Mouse (Mus musculus) liver, embryonic 13.5 days (tissue): ENCODE measurements around the gene Creg2. TPM values are rescaled to one million over a fixed set of nuclear protein-coding genes. Genes with fewer than 3 reads are reported as not detected.

Experiments
- ATAC-seq: fragments of 200-750 bp; cut with Nextera tagmentation; 2 replicates; pipeline ENCODE4 v1.8.0; 2017; ENCODE audit warnings: low read depth, mild to moderate bottlenecking, moderate number of reproducible peaks, moderate library complexity
- DNase-seq: peaks from one replicate; pipeline ENCODE4 v3.0.0; 2022
- H3K27ac ChIP-seq: fragments of 300-500 bp; sonication (generic); 2 replicates; pipeline ENCODE4 v1.5.1; 2015; ENCODE audit warnings: moderate library complexity, mild to moderate bottlenecking, inconsistent platforms
- H3K27me3 ChIP-seq: fragments of 300-500 bp; sonication (generic); 2 replicates; pipeline ENCODE4 v1.6.1; 2015; ENCODE audit warnings: mild to moderate bottlenecking, inconsistent platforms
- H3K36me3 ChIP-seq: fragments of 300-500 bp; sonication (generic); 2 replicates; pipeline ENCODE4 v1.6.1; 2015; ENCODE audit warnings: mild to moderate bottlenecking, inconsistent platforms
- H3K4me1 ChIP-seq: fragments of 300-500 bp; sonication (generic); replicated peaks from 2 replicates; pipeline ENCODE4 v1.6.1; 2015; ENCODE audit warnings: inconsistent platforms
- H3K4me2 ChIP-seq: fragments of 300-500 bp; sonication (generic); 2 replicates; pipeline ENCODE4 v1.6.1; 2015; ENCODE audit warnings: inconsistent platforms, mild to moderate bottlenecking, moderate library complexity
- H3K4me3 ChIP-seq: fragments of 300-500 bp; sonication (generic); replicated peaks from 2 replicates; pipeline ENCODE4 v1.5.1; 2015; ENCODE audit warnings: mild to moderate bottlenecking, inconsistent platforms
- H3K9ac ChIP-seq: fragments of 300-500 bp; sonication (generic); 2 replicates; pipeline ENCODE4 v1.6.1; 2015; ENCODE audit warnings: mild to moderate bottlenecking, inconsistent platforms
- H3K9me3 ChIP-seq: fragments of 300-500 bp; sonication (generic); replicated peaks from 2 replicates; pipeline ENCODE4 v1.6.1; 2016; ENCODE audit warnings: inconsistent platforms
- WGBS: fragments of 180-500 bp; shearing (Covaris S2); methylation state at CpG from one replicate; pipeline ENCODE4 v1.1.7; 2015; ENCODE audit not compliant: insufficient replicate concordance; 5-methylcytosine and 5-hydroxymethylcytosine counted together
- polyA plus RNA-seq: library from polyadenylated mRNA; unstranded; fragments of >200 nt; fragmentation: Nextera tagmentation; extraction: Ambion mirVana; gene quantifications from 2 replicates; pipeline ENCODE4 v1.2.1, GENCODE M21; 2015

Creg2 gene
- polyA plus RNA-seq, result 0.02 and 0.03 TPM in 2 replicates

DNA sequence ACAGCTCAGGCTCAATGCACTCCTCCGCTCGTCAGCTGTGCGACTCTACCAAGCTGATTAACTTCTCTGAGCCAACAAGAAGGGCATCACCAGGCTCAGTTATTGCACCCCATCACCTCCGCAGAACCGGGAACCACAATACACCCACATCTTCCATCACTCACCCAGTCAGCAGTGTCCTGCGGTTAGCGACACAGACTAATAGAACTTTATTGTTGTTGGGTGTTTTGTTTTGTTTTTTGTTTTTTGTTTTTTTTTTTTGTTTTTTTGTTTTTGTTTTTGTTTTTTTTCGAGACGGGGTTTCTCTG, at the start of gene Creg2:
Gene Creg2, minus strand, starts transcription at position 234 of the 308 bp plus-strand sequence.
- DNase-seq (no peak), ATAC-seq (no peak)
- Histone ChIP-seq H3K4me1 (peaks cover 12% of the 10 kb centered on the region), H3K27me3 (peaks cover 61% of the 10 kb centered on the region), H3K27ac (no peak within 1 kb of the TSS), H3K4me2 (peak within 1 kb of the TSS; percentile 70), H3K9ac (no peak within 1 kb of the TSS), H3K9me3 (no peaks in the 10 kb centered on the region), H3K4me3 (peak within 1 kb of the TSS; percentile 52), H3K36me3 (no peaks in the 10 kb centered on the region)
- 35% methylated on average over 9 of the region's 9 CpGs for WGBS

DNA sequence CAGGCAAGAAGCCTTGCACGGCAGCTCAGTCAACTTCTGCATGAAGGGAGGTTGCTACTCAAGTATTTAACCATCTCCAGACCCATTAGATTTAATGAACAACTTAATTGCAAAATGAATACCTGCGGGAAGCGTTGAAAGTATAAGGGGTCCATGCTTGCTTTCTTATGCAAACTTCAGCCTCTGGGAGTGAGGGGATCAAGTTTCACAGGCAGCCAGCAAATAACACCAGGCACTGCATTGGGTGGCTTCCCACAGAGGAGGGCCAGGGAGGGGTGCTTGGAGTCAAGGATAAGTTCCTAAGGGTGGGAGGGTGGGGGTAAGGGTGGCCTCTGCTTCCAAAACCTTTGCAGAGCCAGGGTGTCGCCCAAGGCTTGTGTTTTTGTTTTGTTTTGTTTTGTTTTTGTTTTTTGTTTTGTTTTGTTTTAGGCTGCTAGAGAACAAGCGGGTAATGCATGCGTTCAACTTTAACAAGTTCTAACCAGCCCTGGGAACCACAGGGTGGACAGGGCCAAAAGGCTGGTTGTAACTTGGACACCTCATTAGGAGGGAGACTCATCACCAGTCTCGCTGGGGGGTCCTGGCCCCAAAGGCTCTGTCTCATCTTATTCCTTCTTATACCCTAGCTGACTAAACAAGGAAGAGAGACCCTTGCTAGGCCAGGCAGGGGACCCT, 49.5 kb upstream of the Creg2 start:
- Histone ChIP-seq H3K9ac (no peak overlapping the region), H3K27me3 (no peaks in the 10 kb centered on the region), H3K9me3 (no peaks in the 10 kb centered on the region), H3K27ac (no peak overlapping the region), H3K36me3 (no peaks in the 10 kb centered on the region), H3K4me2 (no peak overlapping the region), H3K4me1 (peaks cover 4% of the 10 kb centered on the region; the same call in 1 of the 2 replicates), H3K4me3 (no peak overlapping the region)
- 48% methylated on average over 7 of the region's 7 CpGs for WGBS
- no peak for ATAC-seq
- DNase-seq, result no peak

DNA sequence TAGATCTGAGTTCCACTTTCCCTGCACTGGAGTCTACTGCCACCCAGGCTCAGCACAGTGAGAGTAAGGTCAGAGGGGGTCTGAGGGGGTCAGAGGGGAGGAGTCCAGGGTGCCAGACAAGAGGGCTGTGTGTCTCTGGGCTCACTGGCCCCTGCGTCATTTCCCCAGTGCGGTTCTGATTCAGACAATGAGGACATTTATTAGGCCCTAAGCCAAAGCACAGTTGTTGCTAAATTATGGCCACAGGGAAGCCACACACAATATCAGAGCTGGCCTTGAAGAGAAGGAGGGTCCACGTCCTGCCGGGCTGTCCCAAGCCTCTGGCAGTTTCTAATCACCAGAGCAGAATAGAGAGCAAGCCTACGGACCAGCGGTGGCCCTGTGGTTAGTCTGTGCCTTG, 47.2 kb upstream of the Creg2 start:
- no peak for DNase-seq
- H3K4me1 ChIP-seq, result peaks cover 4% of the 10 kb centered on the region
- H3K27me3 ChIP-seq, result no peaks in the 10 kb centered on the region
- H3K36me3 ChIP-seq, result no peaks in the 10 kb centered on the region
- no peak overlapping the region for H3K9ac ChIP-seq
- H3K9me3 ChIP-seq, result no peaks in the 10 kb centered on the region
- no peak for ATAC-seq
- 59% methylated on average over 6 of the region's 6 CpGs for WGBS
- no peak overlapping the region for H3K4me2 ChIP-seq
- no peak overlapping the region for H3K27ac ChIP-seq
- no peak overlapping the region for H3K4me3 ChIP-seq

DNA sequence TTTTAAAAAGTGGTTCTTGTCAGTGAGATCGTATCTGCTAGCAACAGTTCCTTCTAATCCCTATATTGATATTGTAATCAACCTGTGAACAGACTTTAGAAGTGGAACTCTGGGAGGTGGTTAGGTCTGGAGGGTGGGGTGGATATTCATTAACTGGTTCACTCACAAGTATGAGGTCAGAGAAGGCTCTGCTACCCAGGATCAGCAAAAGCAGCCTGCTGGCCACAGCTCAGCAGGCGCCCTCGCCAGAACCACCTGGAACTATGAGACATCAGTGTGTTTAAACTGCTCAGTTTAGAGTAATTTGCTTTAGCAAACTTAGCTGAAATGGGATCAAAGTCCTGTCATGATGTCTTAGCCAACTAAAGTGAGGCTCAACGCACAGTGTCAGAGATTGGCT, 43.9 kb upstream of the Creg2 start:
- no peak for DNase-seq
- Histone ChIP-seq H3K4me2 (no peak overlapping the region), H3K9ac (no peak overlapping the region), H3K9me3 (no peaks in the 10 kb centered on the region), H3K4me1 (no peaks in the 10 kb centered on the region; the same call in 1 of the 2 replicates), H3K27me3 (no peaks in the 10 kb centered on the region), H3K4me3 (no peak overlapping the region), H3K27ac (no peak overlapping the region), H3K36me3 (no peaks in the 10 kb centered on the region)
- WGBS, result 53% methylated on average over 4 of the region's 4 CpGs
- no peak for ATAC-seq

DNA sequence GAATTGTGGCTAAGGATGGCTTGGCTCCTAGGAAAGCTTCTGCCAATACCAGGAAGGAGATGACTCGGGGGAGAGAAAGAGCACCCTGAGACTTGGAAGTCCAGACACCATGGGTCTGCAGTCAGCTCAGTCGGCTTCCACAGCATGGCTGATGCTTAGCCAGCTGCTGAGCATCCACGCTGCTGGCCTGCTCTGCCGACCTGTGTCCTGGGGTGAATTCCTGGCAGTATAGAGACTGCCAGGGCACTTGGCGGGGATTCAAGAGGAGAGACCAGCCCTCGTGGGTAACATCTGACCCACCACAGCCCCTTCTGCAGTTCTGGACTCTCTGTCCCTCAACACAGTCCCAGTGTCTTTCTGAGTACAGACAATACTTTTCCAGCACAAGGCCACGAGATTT, 43.5 kb upstream of the Creg2 start:
- ATAC-seq, result no peak
- no peak overlapping the region for H3K9ac ChIP-seq
- no peak for DNase-seq
- H3K4me1 ChIP-seq, result no peaks in the 10 kb centered on the region; the same call in 1 of the 2 replicates
- H3K4me2 ChIP-seq, result no peak overlapping the region
- no peak overlapping the region for H3K27ac ChIP-seq
- no peak overlapping the region for H3K4me3 ChIP-seq
- H3K27me3 ChIP-seq, result no peaks in the 10 kb centered on the region
- H3K36me3 ChIP-seq, result no peaks in the 10 kb centered on the region
- H3K9me3 ChIP-seq, result no peaks in the 10 kb centered on the region
- 51% methylated on average over 7 of the region's 7 CpGs for WGBS

DNA sequence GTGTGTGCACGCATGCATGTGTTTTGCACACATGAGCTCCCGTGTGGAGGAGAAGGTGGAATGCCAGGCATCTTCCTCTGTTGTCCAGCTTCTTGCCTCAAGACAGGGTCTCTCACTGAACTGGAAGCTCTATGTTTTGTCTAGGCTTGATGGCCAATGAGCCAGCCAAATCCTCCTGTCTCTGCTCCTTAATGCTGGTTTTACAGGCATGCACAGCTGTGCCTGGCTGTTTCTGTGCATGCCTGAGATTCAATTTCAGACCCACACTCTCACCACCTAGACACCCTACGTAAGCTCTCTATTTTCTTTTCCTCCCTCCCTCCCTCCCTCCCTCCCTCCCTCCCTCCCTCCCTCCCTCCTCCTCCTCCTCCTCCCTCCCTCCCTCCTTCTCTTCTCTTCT, 40.7 kb upstream of the Creg2 start:
- DNase-seq, result no peak
- WGBS, result 67% methylated on average over 3 of the region's 3 CpGs
- Histone ChIP-seq H3K9me3 (no peaks in the 10 kb centered on the region), H3K9ac (no peak overlapping the region), H3K27ac (no peak overlapping the region), H3K4me1 (no peaks in the 10 kb centered on the region; the same call in 1 of the 2 replicates), H3K4me3 (no peak overlapping the region), H3K4me2 (no peak overlapping the region), H3K36me3 (no peaks in the 10 kb centered on the region), H3K27me3 (no peaks in the 10 kb centered on the region)
- ATAC-seq, result no peak

DNA sequence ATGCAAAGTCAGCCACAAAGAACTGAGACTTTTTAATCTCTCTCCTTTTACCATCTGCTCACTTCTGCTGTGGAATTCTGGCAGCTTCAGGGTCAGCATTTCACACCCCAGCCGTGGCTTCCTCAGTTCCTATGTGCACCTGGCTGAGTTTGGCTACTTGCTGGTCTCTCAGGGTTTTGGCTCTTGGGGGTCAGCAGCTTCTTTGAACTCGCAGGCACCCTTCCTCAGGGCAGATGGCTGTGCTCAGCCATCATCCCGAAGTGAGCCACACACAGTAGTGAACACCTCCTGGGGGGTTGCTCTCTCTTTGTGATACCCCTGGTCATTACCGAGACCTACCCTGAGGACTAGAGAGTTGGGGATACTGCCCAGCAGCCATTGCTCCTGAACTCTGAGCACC, 39.8 kb upstream of the Creg2 start:
- Histone ChIP-seq H3K9me3 (no peaks in the 10 kb centered on the region), H3K4me3 (no peak overlapping the region), H3K27ac (no peak overlapping the region), H3K27me3 (no peaks in the 10 kb centered on the region), H3K36me3 (no peaks in the 10 kb centered on the region), H3K4me1 (no peaks in the 10 kb centered on the region; the same call in 1 of the 2 replicates), H3K4me2 (no peak overlapping the region), H3K9ac (no peak overlapping the region)
- no peak for ATAC-seq
- 53% methylated on average over 4 of the region's 4 CpGs for WGBS
- DNase-seq, result no peak

DNA sequence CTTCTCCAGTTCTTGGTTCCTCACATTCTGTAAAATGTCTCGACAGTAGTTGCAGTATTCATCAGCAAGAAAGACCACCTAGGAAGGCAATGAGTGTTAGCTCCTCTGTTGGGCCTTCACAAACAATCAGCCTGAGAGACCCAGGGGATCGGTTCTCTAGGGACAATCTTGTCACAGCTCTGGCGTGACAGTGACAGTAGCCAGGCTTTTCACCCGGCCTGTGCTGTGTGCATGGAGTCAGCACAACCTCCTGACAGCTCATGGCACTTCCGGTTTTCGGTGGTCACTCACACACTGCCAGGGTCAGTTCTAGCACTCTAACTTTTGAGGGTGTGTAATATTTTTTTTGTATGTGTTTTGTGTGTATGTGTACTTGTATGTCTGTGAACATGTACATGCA, 37.3 kb upstream of the Creg2 start:
- H3K27me3 ChIP-seq, result no peaks in the 10 kb centered on the region
- no peak overlapping the region for H3K9ac ChIP-seq
- H3K27ac ChIP-seq, result no peak overlapping the region
- H3K4me2 ChIP-seq, result no peak overlapping the region
- ATAC-seq (no peak), DNase-seq (no peak)
- H3K4me1 ChIP-seq, result no peaks in the 10 kb centered on the region
- no peaks in the 10 kb centered on the region for H3K9me3 ChIP-seq
- no peaks in the 10 kb centered on the region for H3K36me3 ChIP-seq
- WGBS, result 47% methylated on average over 6 of the region's 6 CpGs
- H3K4me3 ChIP-seq, result no peak overlapping the region

DNA sequence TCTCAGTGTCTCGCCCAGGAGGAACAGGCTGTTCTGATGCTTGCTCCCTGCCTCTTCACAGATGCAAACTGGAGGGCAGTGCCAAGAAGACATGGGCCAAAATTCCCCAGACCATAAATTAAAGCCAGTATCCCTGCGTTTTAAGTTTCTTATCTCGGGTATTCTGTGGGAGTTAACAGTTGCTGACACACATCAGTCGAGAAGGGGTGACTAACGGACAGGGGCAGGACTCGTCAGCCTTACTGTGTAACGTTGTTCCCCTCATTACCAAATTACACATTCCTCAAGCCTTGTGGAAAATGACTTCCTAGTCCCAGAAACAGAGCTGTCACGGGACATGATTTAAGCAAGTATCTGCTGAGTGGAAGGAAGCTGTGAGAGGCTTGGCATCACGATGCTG, 36.0 kb upstream of the Creg2 start:
- 48% methylated on average over 9 of the region's 9 CpGs for WGBS
- no peak overlapping the region for H3K4me2 ChIP-seq
- no peaks in the 10 kb centered on the region for H3K9me3 ChIP-seq
- H3K27ac ChIP-seq, result no peak overlapping the region
- no peaks in the 10 kb centered on the region for H3K4me1 ChIP-seq
- H3K4me3 ChIP-seq, result no peak overlapping the region
- ATAC-seq (no peak), DNase-seq (no peak)
- no peak overlapping the region for H3K9ac ChIP-seq
- no peaks in the 10 kb centered on the region for H3K27me3 ChIP-seq
- no peaks in the 10 kb centered on the region for H3K36me3 ChIP-seq

DNA sequence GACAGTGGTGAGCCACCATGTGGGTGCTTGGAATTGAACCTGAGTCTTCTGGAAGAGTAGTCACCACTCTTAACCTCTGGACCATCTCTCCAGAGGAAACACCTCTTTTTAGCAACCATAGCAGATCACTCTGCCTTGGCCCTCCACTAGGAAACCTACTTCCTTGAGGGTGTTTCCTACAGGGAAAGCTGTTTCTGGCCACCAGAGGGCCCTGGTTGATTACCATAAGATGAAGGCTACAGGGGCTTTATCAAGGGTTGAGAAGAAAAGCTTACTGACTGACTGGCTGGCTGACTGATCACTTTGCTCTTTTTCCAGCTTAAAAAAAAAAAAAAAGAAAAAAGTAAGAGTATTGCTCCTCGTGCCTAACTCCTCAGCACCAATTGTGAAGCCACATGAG, 34.6 kb upstream of the Creg2 start:
- no peaks in the 10 kb centered on the region for H3K9me3 ChIP-seq
- H3K4me2 ChIP-seq, result no peak overlapping the region
- no peak overlapping the region for H3K9ac ChIP-seq
- no peaks in the 10 kb centered on the region for H3K4me1 ChIP-seq
- WGBS, result 3% methylated on average over 1 of the region's 1 CpGs
- no peak overlapping the region for H3K4me3 ChIP-seq
- no peak for ATAC-seq
- no peaks in the 10 kb centered on the region for H3K36me3 ChIP-seq
- H3K27me3 ChIP-seq, result no peaks in the 10 kb centered on the region
- DNase-seq, result peak; percentile 8
- H3K27ac ChIP-seq, result no peak overlapping the region

DNA sequence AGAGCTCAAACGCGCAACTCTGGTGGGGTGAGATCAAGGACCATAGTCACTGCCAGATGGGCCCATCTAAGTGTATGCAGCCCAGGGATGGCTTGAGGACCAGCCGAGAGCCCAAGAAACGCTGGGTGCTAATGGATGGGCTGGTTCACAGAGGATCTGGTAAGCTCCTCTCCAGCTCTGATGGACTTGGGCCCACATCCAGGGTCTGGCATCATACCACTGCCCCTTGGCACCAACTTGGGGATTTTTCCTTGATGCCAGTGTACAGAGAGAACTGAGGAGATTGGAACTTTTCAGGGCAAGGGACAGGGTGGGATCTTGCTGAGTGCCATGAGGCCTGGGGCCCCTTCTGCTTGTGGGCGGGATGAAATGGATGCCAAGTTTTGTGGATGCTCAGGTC, 30.4 kb upstream of the Creg2 start:
- H3K4me3 ChIP-seq, result no peak overlapping the region
- 76% methylated on average over 5 of the region's 5 CpGs for WGBS
- H3K4me1 ChIP-seq, result no peaks in the 10 kb centered on the region
- no peak for ATAC-seq
- no peaks in the 10 kb centered on the region for H3K27me3 ChIP-seq
- H3K36me3 ChIP-seq, result no peaks in the 10 kb centered on the region
- no peak overlapping the region for H3K4me2 ChIP-seq
- H3K9ac ChIP-seq, result no peak overlapping the region
- DNase-seq, result no peak
- H3K9me3 ChIP-seq, result no peaks in the 10 kb centered on the region
- H3K27ac ChIP-seq, result no peak overlapping the region

DNA sequence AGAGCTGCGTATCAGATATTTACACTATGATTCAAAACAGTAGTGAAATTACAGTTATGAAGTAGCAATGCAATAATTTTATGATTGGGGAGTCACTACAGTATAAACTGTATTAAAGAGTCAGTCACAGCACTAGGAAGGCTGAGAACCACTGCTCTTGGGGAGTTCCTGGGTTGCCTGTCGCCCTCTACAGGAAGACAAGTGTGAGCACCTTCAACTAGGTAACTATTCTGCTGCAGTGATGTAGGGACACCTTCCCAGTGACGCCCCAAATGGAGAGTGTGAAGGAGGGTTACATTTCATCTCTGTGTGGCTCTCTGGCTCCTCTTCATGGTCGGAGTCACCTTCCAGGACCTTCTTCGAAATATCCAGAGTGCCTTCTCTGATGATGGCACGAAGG, 29.3 kb upstream of the Creg2 start:
- Histone ChIP-seq H3K4me2 (no peak overlapping the region), H3K36me3 (no peaks in the 10 kb centered on the region), H3K27ac (no peak overlapping the region), H3K4me3 (no peak overlapping the region), H3K4me1 (no peaks in the 10 kb centered on the region), H3K9ac (no peak overlapping the region), H3K9me3 (no peaks in the 10 kb centered on the region), H3K27me3 (no peaks in the 10 kb centered on the region)
- DNase-seq, result no peak
- no peak for ATAC-seq
- 53% methylated on average over 6 of the region's 6 CpGs for WGBS
